Mouse (Mus musculus) spleen, postnatal 10 days (tissue): ENCODE data around the gene Abhd8.

ENCODE experiments used
- DNase-seq, 2 experiments: peaks; one replicate each; pipeline ENCODE4 v3.0.0; 2021 to 2022; ENCODE audit warnings: low spot score in 2 of 2

Gene Abhd8

GRCm38 (mm10) chr8:71463188-71464033 lies at the start of gene Abhd8:
Abhd8 (minus strand) TSS chr8:71463655.
- peak; percentile 98 to 99 for DNase-seq

DNA sequence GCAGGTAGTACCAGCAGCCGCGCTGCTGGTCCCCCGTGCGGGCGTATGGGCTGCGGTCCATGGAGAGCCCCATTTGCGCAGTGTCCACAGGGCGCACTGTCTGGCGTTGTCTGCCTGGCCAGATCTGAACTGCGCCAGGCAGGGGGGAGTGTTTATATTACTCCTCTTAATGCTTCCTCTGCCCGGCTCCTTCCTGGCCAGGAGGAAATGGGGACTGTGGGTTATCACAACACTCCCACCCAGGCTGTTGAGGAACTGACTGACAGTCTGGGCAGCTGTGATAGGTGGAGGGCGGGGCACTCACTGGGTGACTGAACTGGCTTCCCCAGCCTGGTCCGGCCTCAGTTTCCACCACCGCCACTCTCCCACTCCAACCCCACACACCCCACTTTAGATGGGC lies 48.2 kb upstream of the Abhd8 start, which contains the start of gene Plvap:
TSS of gene Plvap (minus strand) at position 109 of the 400 bp plus-strand sequence.
- peak in 1 of 2 experiments; percentile 46 for DNase-seq

- DNase-seq = no peak
These were observed 45.9 kb upstream of the Abhd8 start for GRCm38 (mm10) chr8:71509316-71509715.

GRCm38 (mm10) chr8:71507589-71508104 lies 44.2 kb upstream of the Abhd8 start:
- peak in 1 of 2 experiments; percentile 68 for DNase-seq

DNA sequence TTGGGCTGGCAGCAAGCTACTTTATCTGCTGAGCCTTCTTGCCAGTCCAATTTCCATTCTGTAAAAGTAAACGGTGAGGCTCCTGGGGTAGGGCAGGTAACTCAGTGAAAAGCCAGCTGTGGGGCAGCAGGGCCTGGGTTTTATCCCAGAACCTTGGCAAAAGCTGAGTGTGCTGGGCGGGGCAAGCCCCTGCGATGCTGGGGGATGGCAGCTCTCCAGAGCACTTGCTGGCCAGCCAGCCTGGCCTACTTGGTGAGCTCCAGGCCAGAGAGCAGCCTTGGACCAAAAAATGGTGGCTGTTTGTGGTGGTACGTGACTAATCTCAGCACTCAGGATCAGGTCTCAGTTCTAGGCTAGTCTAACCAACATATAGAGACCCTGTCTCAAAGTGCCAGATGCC lies 42.5 kb upstream of the Abhd8 start:
- DNase-seq = no peak

DNA sequence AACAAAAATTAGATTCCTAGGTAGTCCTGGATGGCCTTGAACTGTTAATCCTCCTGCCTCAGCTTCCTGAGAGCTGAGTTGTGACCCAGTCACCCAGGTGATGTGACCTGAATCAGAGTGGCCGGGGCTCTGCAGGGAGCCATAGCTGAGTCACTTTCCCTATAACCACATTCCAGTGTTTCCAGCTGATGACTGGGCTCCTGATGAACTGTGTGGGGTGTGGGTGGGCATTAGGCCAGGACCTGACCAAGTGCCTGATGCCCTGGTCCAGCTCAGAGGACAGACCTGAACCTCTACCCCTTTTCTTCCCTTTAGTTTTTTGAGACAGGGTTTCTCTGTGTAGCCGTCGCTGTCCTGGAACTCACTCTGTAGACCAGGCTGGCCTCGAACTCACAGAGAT lies 41.9 kb upstream of the Abhd8 start:
- no peak for DNase-seq

GRCm38 (mm10) chr8:71504349-71504748 lies 40.9 kb upstream of the Abhd8 start:
- no peak for DNase-seq

DNA sequence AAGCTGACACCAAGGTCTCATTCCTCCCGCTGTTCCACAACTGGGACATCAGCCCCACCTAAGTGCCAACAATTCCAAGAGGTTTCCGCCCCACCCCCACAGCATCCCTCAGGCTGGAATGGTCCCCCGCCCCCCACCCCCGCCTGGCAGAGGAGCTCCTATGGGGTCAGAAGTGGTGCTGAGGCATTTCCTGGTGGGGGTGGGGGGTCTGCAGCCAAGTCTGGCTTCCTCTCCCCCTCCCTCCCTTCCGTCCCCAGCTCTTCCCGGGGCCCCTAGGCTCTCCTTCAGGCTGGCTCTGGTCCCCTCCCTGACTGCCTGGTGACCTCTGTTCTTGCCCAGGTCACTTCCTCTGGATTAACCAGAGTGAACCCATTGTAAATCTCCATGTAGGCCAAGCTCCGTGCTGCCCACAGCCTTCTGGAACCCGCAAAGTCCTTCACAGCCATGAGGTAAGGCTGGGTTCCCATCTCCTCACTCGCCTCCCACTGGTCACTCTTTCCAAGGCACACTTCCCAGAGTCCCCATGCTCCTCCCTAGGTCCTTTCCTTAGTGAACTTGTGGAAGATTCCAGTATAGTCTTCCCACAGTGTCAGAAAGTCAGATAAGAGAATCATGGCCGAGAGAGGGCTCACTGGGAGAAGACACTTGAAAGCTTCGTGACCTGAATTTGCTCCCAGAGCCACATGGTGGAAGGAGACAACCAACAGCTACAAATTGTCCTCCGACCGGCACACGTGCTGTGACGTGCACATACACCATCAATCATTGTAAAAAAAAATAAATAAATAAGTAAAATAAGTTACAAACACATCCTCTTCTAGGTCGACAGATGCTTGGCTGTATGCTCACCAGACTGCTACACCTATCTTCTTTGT lies 35.6 kb upstream of the Abhd8 start:
- DNase-seq = no peak

DNA sequence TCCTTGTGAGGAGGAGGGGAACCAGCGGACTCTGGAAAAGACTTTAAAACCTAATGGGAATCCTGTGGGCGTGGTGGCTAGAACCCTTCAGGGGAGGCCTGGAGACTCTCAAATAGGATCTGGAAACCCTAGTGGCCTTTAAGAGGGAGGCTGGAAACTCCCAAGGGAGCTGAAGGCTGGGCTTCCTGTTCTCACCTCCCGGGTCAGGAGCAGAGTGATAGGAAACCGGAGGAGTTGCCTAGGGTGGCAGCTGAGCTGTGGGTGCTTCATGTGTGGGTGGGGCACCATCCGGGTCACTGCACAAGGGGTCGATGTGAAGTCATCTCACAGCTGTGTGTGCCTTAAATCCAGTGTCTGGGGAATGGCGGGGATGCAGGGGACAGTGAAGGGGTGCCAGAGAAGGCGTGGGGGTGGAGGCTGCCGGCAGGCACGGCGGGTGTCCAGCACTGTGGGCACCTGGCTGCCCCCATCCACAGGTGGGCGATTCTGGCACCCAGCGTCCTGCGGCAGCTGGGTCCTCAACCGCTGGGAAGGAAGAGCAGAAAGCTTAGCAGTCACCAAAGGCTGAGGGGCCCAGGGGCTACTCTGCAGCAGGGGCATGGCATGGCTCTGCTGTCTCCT lies 34.5 kb upstream of the Abhd8 start:
- no peak for DNase-seq

DNA sequence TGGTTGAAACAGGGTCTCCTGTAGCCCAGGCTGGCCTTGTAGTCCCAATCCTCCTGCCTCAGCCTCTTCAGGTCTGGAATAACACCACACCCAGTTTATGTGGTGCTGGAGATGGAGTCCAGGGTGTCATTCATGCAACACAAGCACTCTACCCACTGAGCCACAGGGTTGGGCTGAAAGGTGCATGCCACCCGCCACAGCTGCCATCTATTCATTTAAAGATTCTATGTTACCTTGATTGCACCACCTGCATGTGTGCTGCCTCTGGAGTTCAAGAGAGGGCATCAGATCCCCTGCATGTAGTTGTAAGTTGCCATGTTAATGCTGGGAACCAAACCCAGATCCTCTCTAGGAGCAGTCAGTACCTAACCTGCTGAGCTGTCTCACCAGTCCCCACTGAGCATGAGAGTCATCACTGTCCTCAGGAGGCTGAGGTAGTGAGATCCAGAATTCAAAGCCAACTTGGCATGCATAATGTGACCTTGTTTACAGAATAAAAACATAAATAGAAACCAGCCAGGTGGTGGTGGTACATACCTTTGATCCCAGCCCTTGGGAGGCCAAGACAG lies 33.7 kb upstream of the Abhd8 start:
- DNase-seq = no peak

GRCm38 (mm10) chr8:71496481-71496880 lies 33.0 kb upstream of the Abhd8 start:
- DNase-seq = peak in 1 of 2 experiments; percentile 61

DNA sequence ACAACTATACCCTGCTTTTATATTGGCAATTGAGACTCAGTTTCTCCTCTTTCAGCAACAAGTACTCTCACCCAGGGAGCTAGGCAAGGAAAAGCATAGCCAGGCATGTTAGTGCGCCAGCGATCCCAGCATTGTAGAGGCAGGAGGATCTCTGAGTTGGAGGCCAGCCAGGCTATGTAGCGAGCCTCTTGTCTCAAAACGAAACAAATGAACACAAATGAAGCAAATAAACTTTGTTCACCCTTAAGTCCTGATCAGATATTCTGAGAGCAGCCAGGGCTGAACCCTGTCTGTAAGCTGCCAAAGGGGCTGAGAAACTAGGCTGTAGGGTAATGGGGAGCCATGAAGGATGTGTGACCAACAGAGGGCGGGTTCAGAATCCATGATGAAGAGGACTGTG lies 32.4 kb upstream of the Abhd8 start:
- DNase-seq = no peak

GRCm38 (mm10) chr8:71495039-71495438 lies 31.6 kb upstream of the Abhd8 start:
- DNase-seq = peak; percentile 55 to 89

DNA sequence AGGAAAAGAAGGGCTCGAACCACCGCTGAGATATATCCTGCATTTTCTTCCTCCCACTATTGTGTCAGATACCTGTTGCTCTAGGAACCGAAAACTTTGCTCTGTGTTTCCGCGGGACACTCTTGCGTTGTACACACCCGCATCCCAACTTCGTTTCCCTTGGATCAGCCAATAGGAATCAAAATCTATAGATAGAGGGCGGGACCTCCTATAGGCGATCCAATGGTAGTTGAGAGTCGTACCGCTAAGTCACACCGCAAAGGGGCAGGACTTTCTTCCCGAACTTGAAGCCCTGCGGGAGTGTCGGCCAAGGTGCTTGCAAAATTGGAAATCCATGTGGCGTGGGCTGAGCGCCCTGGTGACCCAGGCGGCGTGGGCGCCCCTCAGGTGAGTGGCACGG lies 25.0 kb upstream of the Abhd8 start:
- DNase-seq = peak; percentile 86 to 91

GRCm38 (mm10) chr8:71487691-71488445 lies 24.4 kb upstream of the Abhd8 start, which contains the start of gene Gtpbp3:
Gtpbp3 (plus strand) TSS chr8:71488103.
- peak; percentile 77 to 86 for DNase-seq

DNA sequence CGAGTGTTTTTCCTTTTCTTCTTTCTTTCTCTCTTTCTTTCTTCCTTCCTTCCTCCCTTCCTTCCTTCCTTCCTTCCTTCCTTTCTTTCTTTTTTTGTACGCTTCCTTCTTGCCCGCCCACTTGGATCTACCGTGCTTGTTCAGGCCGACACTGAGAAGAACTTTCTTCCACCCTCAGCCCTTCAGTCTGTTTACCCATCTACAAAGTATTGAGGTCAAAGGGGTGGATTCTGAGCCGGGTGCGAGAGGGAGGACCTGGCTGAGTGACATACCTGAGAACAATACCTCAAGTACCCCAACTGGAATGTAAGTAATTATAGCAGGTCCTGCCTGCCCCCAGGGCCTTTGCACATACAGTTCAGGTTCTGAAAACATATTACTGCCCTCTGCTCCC lies 22.7 kb upstream of the Abhd8 start:
- no peak for DNase-seq

GRCm38 (mm10) chr8:71485142-71486135 lies 22.0 kb upstream of the Abhd8 start, which contains the start of gene Ano8:
Ano8 (minus strand) TSS chr8:71485963.
- peak; percentile 62 to 86 for DNase-seq

DNA sequence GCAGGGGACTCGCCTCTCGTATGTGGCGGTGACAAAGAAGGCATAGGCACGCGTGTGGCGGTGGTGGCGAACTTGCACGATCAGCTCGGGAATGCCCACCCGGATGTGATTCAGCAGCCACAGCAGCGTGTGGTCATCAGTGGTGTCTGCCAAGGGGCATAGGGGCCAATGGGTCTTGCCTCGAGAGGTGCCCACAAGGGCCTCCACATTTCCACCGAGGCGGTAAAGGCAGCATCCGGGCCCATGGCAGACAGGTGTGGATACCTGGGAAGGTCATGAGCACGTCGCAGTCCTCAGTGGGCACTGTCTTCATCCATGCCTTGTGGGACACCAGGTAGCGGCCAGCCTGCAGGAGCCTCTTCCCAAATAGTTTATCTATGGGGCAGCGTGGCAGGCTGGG lies 21.3 kb upstream of the Abhd8 start:
- DNase-seq = no peak

GRCm38 (mm10) chr8:71483932-71484331 lies 20.5 kb upstream of the Abhd8 start:
- DNase-seq = peak in 1 of 2 experiments; percentile 79
